In genomic region chr2:51837864-51838263, GRCm38 (mm10) we compare ENCODE assay signal across 16 mouse cellular contexts.
"Had no signal": no experiment of that assay in that cellular context is flagged by ENCODE, and none has a peak within 500 bp of the region (broad histone marks: within the 10 kb centered on the region; RNA-seq: fewer than 3 reads in every experiment).

No protein-coding gene starts in this region.

- H3K36me3 ChIP-seq: neural tube, embryonic 13.5 days; neural tube, embryonic 15.5 days; stomach, embryonic 15.5 days had no signal

- H3K27me3 ChIP-seq: neural tube, embryonic 13.5 days; neural tube, embryonic 15.5 days; stomach, embryonic 15.5 days had no signal

- H3K4me2 ChIP-seq: neural tube, embryonic 13.5 days; neural tube, embryonic 15.5 days; stomach, embryonic 15.5 days had no signal

- H3K9me3 ChIP-seq: neural tube, embryonic 13.5 days; neural tube, embryonic 15.5 days; stomach, embryonic 15.5 days had no signal

- H3K4me3 ChIP-seq: neural tube, embryonic 13.5 days; neural tube, embryonic 15.5 days; stomach, embryonic 15.5 days had no signal

- H3K4me1 ChIP-seq: neural tube, embryonic 13.5 days; neural tube, embryonic 15.5 days; stomach, embryonic 15.5 days had no signal

- H3K27ac ChIP-seq: neural tube, embryonic 13.5 days; neural tube, embryonic 15.5 days; stomach, embryonic 15.5 days; stomach, postnatal 0 days had no signal

- DNase-seq: retina, postnatal 1 day; right cerebral cortex, adult 18-20 months; right cerebral cortex, postnatal 14 days; right cerebral cortex, postnatal 25 days; right cerebral cortex, postnatal 4 days; spleen, adult 18-20 months; thymus, adult 18-20 months; thymus, adult 2 months; thymus, postnatal 14 days; thymus, postnatal 25 days; thymus, postnatal 36 days; thymus, postnatal 4 days had no signal

- H3K9ac ChIP-seq: neural tube, embryonic 13.5 days; neural tube, embryonic 15.5 days; stomach, embryonic 15.5 days had no signal
